Mouse (Mus musculus): ENCODE data around the gene Gm8165. TPM values are rescaled to one million over a fixed set of nuclear protein-coding genes. Genes with fewer than 3 reads are reported as not detected.
"Not testable (repeated sequence)": the region's sequence is repeated elsewhere in the genome, so short reads cannot be mapped to it uniquely, and the experiment has no call there.

The Gm8165 gene
- polyA plus RNA-seq (2015; fragmentation: Nextera tagmentation; extraction: Ambion mirVana) = not detected in 2 replicates

DNA sequence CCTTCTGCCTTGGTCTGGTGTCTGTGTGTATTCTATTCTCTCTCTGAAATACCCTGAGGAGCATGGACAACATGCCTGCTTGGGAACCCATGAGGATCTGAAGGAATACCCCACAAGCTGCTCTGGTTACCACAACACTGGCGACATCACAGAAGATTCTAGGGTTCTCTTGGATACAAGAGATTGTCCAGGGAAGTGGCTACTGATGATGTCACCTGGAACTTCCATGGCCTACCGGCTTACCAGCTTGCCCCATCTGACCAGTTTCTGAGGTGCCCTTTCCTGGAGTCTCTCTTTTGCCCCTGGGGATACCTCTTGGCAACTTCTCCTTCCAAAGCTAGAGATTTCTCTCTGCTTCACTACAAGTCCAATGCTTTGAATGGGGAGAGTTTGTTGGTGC lies at the start of gene Gm8165:
Gene Gm8165, minus strand, starts transcription at position 101 of the 400 bp plus-strand sequence.
- H3K9ac ChIP-seq; H3K4me2 ChIP-seq; H3K9me3 ChIP-seq; H3K4me3 ChIP-seq; ATAC-seq (ENCODE audit: insufficient number of reproducible peaks, low FRiP score, low TSS enrichment, low read depth); H3K27ac ChIP-seq; H3K27me3 ChIP-seq; H3K36me3 ChIP-seq; H3K4me1 ChIP-seq: not testable (repeated sequence)
- whole genome bisulfite sequencing = 89% methylated on average over 1 of the region's 2 CpGs

DNA sequence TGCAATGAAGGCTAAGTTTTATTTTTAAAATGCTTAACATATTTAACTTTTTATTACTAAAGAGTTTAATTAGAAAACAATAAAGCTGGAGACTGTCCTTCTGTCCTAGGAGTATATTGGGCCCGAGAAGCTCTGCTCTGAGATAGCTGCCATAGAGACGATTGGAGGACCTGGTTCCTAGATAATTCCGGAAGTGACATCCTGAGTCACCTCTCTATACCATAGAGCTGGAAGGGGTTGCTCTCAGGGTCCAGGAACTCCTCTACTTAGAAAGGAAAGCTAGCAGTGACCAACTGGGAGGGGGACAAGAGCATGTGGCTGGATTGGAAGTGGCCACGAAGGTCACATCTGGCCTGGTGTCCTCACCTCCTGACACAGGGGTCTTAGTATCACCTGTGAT lies 20.6 kb upstream of the Gm8165 start, which contains the start of gene Gm7324:
Gene Gm7324, plus strand, starts transcription at position 208 of the 400 bp plus-strand sequence.
- H3K4me3 ChIP-seq; H3K9me3 ChIP-seq; H3K4me2 ChIP-seq; H3K36me3 ChIP-seq; H3K9ac ChIP-seq; H3K27me3 ChIP-seq; H3K4me1 ChIP-seq; H3K27ac ChIP-seq; ATAC-seq (ENCODE audit: insufficient number of reproducible peaks, low FRiP score, low TSS enrichment, low read depth): not testable (repeated sequence)
- WGBS = 80% methylated on average over 4 of the region's 4 CpGs

Other genes with a start within 250 kb of the Gm8165 start
- not detected in 2 replicates for gene Gm5799, start 133.6 kb downstream of the Gm8165 start, polyA plus RNA-seq (2015; fragmentation: Nextera tagmentation; extraction: Ambion mirVana)
- not detected in 2 replicates for gene Gm17654, start 98.1 kb downstream of the Gm8165 start, polyA plus RNA-seq (2015; fragmentation: Nextera tagmentation; extraction: Ambion mirVana)
- gene Gm10375, start 69.2 kb downstream of the Gm8165 start, polyA plus RNA-seq (2015; fragmentation: Nextera tagmentation; extraction: Ambion mirVana) = not detected in 2 replicates
- 0.73 and 1.0 TPM in 2 replicates for gene Gm7324, start 20.6 kb upstream of the Gm8165 start, polyA plus RNA-seq (2015; fragmentation: Nextera tagmentation; extraction: Ambion mirVana)
- gene Gm16506, start 50.3 kb upstream of the Gm8165 start, polyA plus RNA-seq (2015; fragmentation: Nextera tagmentation; extraction: Ambion mirVana) = not detected in 2 replicates
- gene Gm6526, start 70.7 kb upstream of the Gm8165 start, polyA plus RNA-seq (2015; fragmentation: Nextera tagmentation; extraction: Ambion mirVana) = not detected in 2 replicates
- not detected in 2 replicates for gene Gm8180, start 107.5 kb upstream of the Gm8165 start, polyA plus RNA-seq (2015; fragmentation: Nextera tagmentation; extraction: Ambion mirVana)
- gene Ear1, start 198.3 kb upstream of the Gm8165 start, polyA plus RNA-seq (2015; fragmentation: Nextera tagmentation; extraction: Ambion mirVana) = 0.63 and 0.70 TPM in 2 replicates
- gene Ear10, start 246.4 kb upstream of the Gm8165 start, polyA plus RNA-seq (2015; fragmentation: Nextera tagmentation; extraction: Ambion mirVana) = not detected in 2 replicates
- gene Gm8113, start 248.2 kb upstream of the Gm8165 start, polyA plus RNA-seq (2015; fragmentation: Nextera tagmentation; extraction: Ambion mirVana) = 3.8 and 4.6 TPM in 2 replicates